Mouse (Mus musculus) olfactory bulb, adult 2 months (tissue): ENCODE data around the gene Asb5. TPM values are rescaled to one million over a fixed set of nuclear protein-coding genes. Genes with fewer than 3 reads are reported as not detected.
A peak's percentile ranks its signal among the peaks of the same experiment; 100 is the strongest.

Source experiments
- H3K27ac ChIP-seq: fragments of 200-500 bp; 2 replicates; pipeline ENCODE4 v1.5.1; 2012; ENCODE audit warnings: low read depth, low read length; ENCODE audit not compliant: insufficient read depth
- H3K4me1 ChIP-seq: fragments of 200-500 bp; 2 replicates; pipeline ENCODE4 v1.6.1; 2012; ENCODE audit warnings: low read length; ENCODE audit not compliant: control insufficient read depth, insufficient read depth
- H3K4me3 ChIP-seq: fragments of 200-500 bp; 2 replicates; pipeline ENCODE4 v1.5.1; 2012; ENCODE audit warnings: mild to moderate bottlenecking, low read depth, low read length, moderate library complexity; ENCODE audit not compliant: insufficient read depth
- CTCF ChIP-seq: fragments of 200-500 bp; IDR thresholded peaks from 2 replicates; pipeline ENCODE4 v1.5.1; 2012; ENCODE audit warnings: low read depth, mild to moderate bottlenecking, low read length, moderate library complexity; ENCODE audit not compliant: insufficient read depth
- POLR2A ChIP-seq: fragments of 200-500 bp; IDR thresholded peaks from 2 replicates; pipeline ENCODE4 v1.6.1; 2012; ENCODE audit warnings: mild to moderate bottlenecking, low read depth, low read length, moderate library complexity; ENCODE audit not compliant: insufficient read depth
- WGBS: fragments of 180-500 bp; shearing (Covaris S2); methylation state at CpG from one replicate; pipeline ENCODE4 v1.1.7; 2018; 5-methylcytosine and 5-hydroxymethylcytosine counted together
- polyA plus RNA-seq: library from polyadenylated mRNA; stranded (reverse); fragments of >200 nt; gene quantifications from 2 replicates; pipeline ENCODE4 v1.2.4, GENCODE M21; 2012; ENCODE audit warnings: low replicate concordance; ENCODE audit not compliant: missing spikeins, insufficient read depth, insufficient read length

Gene Asb5
- not detected in 2 replicates for polyA plus RNA-seq

GRCm38 (mm10) chr8:54529382-54530296 lies at the start of gene Asb5, which contains the start of gene Spcs3:
Gene Asb5, plus strand, starts transcription at chr8:54529580.
Gene Spcs3, minus strand, starts transcription at chr8:54529998.
- peak within 1 kb of the TSS; percentile 47 for H3K27ac ChIP-seq
- WGBS = under 1% methylated on average over 85 of the region's 89 CpGs
- no peak for TF ChIP-seq CTCF
- peak; percentile 42; the same call in 1 of the 2 replicates for TF ChIP-seq POLR2A
- H3K4me3 ChIP-seq = peak within 1 kb of the TSS; percentile 67
- H3K4me1 ChIP-seq = no peaks in the 10 kb centered on the region

DNA sequence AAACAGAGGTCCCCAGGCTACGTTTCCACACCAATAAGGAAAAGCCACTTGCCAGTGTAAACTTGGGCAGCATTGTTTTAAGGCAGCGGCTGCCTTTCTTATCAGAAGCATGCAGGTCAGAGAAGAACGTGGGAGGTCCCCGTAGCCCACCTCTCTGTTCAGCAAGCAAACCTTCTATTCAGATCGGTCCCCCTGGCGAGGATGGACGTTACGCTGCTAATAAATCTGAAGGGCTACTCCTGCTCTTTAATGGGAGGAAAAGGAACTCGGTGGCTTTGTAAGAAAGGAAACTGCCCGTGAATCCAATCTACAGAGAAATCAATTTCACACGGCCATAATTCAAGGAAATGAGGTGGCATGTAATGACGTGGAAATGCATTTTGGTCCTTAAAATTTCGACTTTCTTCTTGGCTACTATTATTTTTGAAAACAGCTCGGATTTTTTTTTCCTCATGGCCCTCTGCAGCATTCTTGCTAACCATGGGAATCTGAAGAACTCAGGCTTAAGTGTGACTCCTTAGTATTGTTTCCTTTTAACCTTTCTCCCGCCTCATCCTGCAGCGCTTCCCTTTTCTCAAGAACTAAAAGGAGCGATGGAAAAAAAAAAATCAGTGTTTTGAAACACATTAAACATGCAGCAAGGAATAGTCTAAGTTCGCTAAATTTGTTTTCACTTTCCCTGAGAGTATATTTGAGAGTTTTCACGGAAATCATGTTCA lies 42.7 kb upstream of the Asb5 start:
- H3K4me3 ChIP-seq = no peak overlapping the region
- WGBS = 42% methylated on average over 19 of the region's 19 CpGs
- TF ChIP-seq CTCF (no peak), POLR2A (no peak)
- H3K4me1 ChIP-seq = no peaks in the 10 kb centered on the region
- H3K27ac ChIP-seq = no peak overlapping the region

DNA sequence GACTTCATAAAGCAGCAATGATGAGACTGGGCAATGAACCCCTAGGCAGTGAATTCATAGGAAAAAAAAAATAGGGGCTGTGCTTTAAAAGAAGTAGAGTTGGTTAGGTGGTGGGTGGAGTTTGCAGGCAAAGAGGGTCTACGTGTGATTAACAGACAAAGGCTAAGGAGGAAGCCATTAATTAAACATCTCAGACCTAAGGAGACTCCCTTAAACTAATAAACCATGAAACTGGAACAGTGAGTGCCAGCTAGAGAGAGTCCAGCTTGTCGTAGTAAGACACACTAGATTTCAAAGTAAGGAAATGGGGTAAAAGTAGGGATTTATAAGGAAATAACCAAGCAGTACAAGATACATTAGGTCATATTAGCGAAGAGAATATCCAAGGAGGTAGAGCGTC lies 40.9 kb upstream of the Asb5 start:
- TF ChIP-seq POLR2A (no peak), CTCF (no peak)
- whole genome bisulfite sequencing = 87% methylated on average over 4 of the region's 4 CpGs
- H3K27ac ChIP-seq = no peak overlapping the region

DNA sequence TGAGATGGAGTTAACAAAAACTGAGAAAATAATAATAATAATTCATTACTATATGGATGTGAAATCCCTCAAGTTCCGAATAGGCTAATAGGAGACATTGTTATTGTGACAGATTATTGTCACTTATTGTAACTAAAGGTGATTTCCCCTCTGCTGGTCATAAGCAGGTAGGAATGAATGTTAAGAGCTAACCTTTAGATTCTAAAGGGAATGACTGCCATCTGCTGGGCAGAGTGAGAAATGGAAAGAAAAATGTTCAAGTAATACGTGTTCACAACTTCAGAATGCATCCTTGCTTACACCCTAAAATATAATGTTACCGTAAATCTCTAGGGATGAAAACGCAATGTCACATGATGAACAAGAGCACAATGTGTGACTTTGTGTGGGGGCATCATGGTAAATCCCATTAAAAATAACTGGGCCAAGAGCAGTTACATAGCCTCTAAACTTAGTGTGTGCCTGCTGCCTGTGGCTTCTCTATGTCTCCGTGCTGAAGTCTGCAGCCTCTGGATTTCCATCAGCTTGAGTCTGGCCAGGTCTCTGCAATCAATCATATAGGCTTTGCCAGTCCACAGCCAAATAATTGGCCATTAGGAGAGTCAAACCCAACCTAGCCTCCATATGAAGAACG lies 38.2 kb upstream of the Asb5 start:
- H3K4me3 ChIP-seq = no peak overlapping the region
- H3K4me1 ChIP-seq = no peaks in the 10 kb centered on the region
- no peak for TF ChIP-seq CTCF
- no peak for TF ChIP-seq POLR2A
- H3K27ac ChIP-seq = no peak overlapping the region
- WGBS = 24% methylated on average over 6 of the region's 6 CpGs

More for the DNA sequence above, 40.9 kb upstream of the Asb5 start:
- Histone ChIP-seq H3K4me3 (no peak overlapping the region), H3K4me1 (no peaks in the 10 kb centered on the region)

- no peaks in the 10 kb centered on the region for H3K4me1 ChIP-seq
- 79% methylated on average over 4 of the region's 4 CpGs for WGBS
- H3K4me3 ChIP-seq = no peak overlapping the region
- no peak overlapping the region for H3K27ac ChIP-seq
- TF ChIP-seq CTCF = no peak
- no peak for TF ChIP-seq POLR2A
Measured at GRCm38 (mm10) chr8:54491934-54492333, 37.4 kb upstream of the Asb5 start.

DNA sequence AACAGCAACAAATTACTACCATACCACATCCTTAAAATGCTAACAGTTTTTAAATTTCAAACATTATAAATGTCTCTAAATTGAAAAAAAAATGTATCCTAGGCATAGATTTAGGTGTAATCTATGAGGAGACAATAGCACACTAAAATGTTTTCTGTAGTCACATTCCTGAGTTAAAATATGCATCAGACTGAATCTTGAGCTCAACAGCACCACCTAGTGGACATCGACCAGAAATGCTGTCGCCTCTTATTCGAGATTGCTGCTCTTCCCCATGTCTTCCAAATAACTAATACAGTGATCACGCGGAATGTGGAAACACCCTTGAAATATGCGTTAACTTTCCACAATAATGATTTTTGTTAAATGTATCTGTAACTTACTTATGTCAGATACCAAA lies 36.3 kb upstream of the Asb5 start:
- TF ChIP-seq POLR2A = no peak
- no peak for TF ChIP-seq CTCF
- no peaks in the 10 kb centered on the region for H3K4me1 ChIP-seq
- H3K4me3 ChIP-seq = no peak overlapping the region
- WGBS = 7% methylated on average over 6 of the region's 6 CpGs
- H3K27ac ChIP-seq = no peak overlapping the region

GRCm38 (mm10) chr8:54493915-54494314 lies 35.5 kb upstream of the Asb5 start:
- Histone ChIP-seq H3K4me3 (no peak overlapping the region), H3K27ac (no peak overlapping the region), H3K4me1 (no peaks in the 10 kb centered on the region)
- 38% methylated on average over 3 of the region's 3 CpGs for WGBS
- TF ChIP-seq POLR2A (no peak), CTCF (no peak)

GRCm38 (mm10) chr8:54503104-54503503 lies 26.3 kb upstream of the Asb5 start:
- Histone ChIP-seq H3K4me3 (no peak overlapping the region), H3K27ac (no peak overlapping the region), H3K4me1 (no peaks in the 10 kb centered on the region)
- TF ChIP-seq POLR2A (no peak), CTCF (no peak)
- WGBS = 28% methylated on average over 7 of the region's 7 CpGs

DNA sequence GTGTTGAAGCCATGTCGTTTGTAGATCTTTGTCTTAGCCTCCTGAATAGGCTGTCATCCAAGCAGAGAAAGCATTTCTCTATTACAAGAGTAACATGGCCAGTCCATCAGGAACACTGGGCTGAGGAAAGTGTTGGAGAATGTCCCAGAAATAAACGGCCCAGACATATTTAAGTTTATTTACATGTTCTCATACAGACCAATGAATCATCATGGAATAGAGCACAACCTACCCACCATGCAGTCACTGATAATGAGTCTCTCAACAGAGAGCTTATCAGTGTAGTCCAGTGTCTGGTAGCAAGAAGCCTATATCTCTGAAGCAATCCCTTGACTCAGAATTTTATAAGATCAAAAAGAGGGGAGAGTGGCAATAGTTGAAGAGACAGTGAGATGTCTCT lies 24.3 kb upstream of the Asb5 start:
- TF ChIP-seq POLR2A (no peak), CTCF (no peak)
- WGBS = 49% methylated on average over 2 of the region's 2 CpGs
- no peaks in the 10 kb centered on the region for H3K4me1 ChIP-seq
- no peak overlapping the region for H3K4me3 ChIP-seq
- no peak overlapping the region for H3K27ac ChIP-seq
